Mouse (Mus musculus) kidney, postnatal 0 days (tissue): ENCODE measurements around the gene Pds5b. TPM values are rescaled to one million over a fixed set of nuclear protein-coding genes. Genes with fewer than 3 reads are reported as not detected.
A peak's percentile ranks its signal among the peaks of the same experiment; 100 is the strongest.
"Not testable (repeated sequence)": the region's sequence is repeated elsewhere in the genome, so short reads cannot be mapped to it uniquely, and the experiment has no call there.

Source experiments
- ATAC-seq: fragments of 200-750 bp; cut with Nextera tagmentation; replicated peaks from 2 replicates; pipeline ENCODE4 v1.8.0; 2017; ENCODE audit warnings: low read depth, moderate number of reproducible peaks, moderate TSS enrichment, moderate library complexity; ENCODE audit not compliant: low FRiP score
- DNase-seq: peaks from one replicate; pipeline ENCODE4 v3.0.0-alpha.2; 2016; ENCODE audit warnings: low spot score
- H3K27ac ChIP-seq: fragments of 300-500 bp; sonication (generic); 2 replicates; pipeline ENCODE4 v1.5.1; 2014; ENCODE audit warnings: mild to moderate bottlenecking
- H3K27me3 ChIP-seq: fragments of 300-500 bp; sonication (generic); 2 replicates; pipeline ENCODE4 v1.6.1; 2014; ENCODE audit warnings: low read length, mixed read lengths; ENCODE audit not compliant: insufficient read depth
- H3K36me3 ChIP-seq: fragments of 300-500 bp; sonication (generic); 2 replicates; pipeline ENCODE4 v1.6.1; 2014; ENCODE audit warnings: low read length, mixed read lengths; ENCODE audit not compliant: insufficient read depth
- H3K4me1 ChIP-seq: fragments of 300-500 bp; sonication (generic); replicated peaks from 2 replicates; pipeline ENCODE4 v1.6.1; 2014; ENCODE audit warnings: antibody characterized with exemption, low read length, mixed read lengths; ENCODE audit not compliant: insufficient read depth
- H3K4me2 ChIP-seq: fragments of 300-500 bp; sonication (generic); 2 replicates; pipeline ENCODE4 v1.6.1; 2014; ENCODE audit warnings: mild to moderate bottlenecking, low read length, moderate library complexity, mixed read lengths
- H3K4me3 ChIP-seq: fragments of 300-500 bp; sonication (generic); replicated peaks from 2 replicates; pipeline ENCODE4 v1.5.1; 2014; ENCODE audit warnings: low read depth, low read length
- H3K9ac ChIP-seq: fragments of 300-500 bp; sonication (generic); 2 replicates; pipeline ENCODE4 v1.6.1; 2014; ENCODE audit warnings: low read depth, low read length
- H3K9me3 ChIP-seq: fragments of 300-500 bp; sonication (generic); replicated peaks from 2 replicates; pipeline ENCODE4 v1.6.1; 2016; ENCODE audit warnings: low read length, inconsistent platforms, mixed read lengths
- CTCF ChIP-seq: IDR thresholded peaks from 2 replicates; pipeline ENCODE4 v1.5.1; 2016; ENCODE audit warnings: antibody characterized with exemption, low read depth, mild to moderate bottlenecking, moderate library complexity
- WGBS: fragments of 180-500 bp; shearing (Covaris S2); extraction: QIAGEN DNeasy Blood & Tissue Kit; methylation state at CpG from one replicate; pipeline ENCODE4 v1.1.7; 2014; 5-methylcytosine and 5-hydroxymethylcytosine counted together
- polyA plus RNA-seq: library from polyadenylated mRNA; unstranded; fragments of >200 nt; fragmentation: Nextera tagmentation; extraction: Ambion mirVana; gene quantifications from 2 replicates; pipeline ENCODE4 v1.2.1, GENCODE M21; 2015

Pds5b gene
- polyA plus RNA-seq, 1 experiment from 2014 or later: 20.1 TPM

DNA sequence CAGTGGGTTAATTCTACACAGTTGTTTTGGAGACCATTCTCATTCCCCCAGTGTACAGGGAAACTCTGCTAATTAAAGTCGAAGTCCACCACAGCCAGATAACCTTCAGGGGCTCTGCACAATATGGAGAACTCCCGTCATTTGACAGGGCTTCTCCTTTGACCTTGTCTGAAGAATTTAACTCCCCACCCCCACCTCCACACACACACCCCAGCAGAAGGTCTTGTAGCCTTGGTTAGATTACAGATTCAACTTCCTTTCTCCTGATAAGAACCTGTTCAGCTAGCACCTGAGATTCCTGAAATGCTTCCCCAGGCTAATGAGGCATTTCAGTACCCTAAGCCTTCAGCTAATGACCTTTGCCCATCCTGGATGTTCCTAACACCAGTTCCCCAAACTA lies 177.3 kb downstream of the Pds5b start:
- H3K4me3 ChIP-seq: no peak overlapping the region
- no peak overlapping the region for H3K4me2 ChIP-seq
- DNase-seq (no peak), ATAC-seq (no peak)
- no peaks in the 10 kb centered on the region for H3K4me1 ChIP-seq
- H3K27ac ChIP-seq: no peak overlapping the region
- no peak overlapping the region for H3K9ac ChIP-seq
- no peaks in the 10 kb centered on the region for H3K36me3 ChIP-seq
- no peaks in the 10 kb centered on the region for H3K27me3 ChIP-seq
- whole genome bisulfite sequencing: 29% methylated on average over 2 of the region's 2 CpGs
- no peaks in the 10 kb centered on the region for H3K9me3 ChIP-seq
- no peak for TF ChIP-seq CTCF

DNA sequence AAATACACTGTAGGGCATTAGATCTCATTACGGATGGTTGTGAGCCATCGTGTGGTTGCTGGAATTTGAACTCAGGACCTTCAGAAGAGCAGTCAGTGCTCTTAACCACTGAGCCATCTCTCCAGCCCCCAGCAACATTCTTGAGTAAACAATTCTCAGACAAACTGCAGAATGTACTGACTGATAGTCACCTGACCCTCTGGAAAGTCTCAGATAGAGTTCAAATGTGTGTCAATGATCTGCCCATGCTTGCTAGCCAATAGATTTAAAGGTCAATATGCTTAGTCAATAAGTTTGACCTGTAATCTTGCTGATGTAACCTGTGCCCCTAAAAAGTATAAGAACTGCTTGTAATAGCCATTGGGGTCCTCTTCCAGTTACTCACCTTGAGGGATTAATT lies 178.6 kb downstream of the Pds5b start:
- 68% methylated on average over 2 of the region's 2 CpGs for WGBS
- not testable (repeated sequence) for H3K4me3 ChIP-seq, H3K36me3 ChIP-seq, ATAC-seq, H3K9me3 ChIP-seq, H3K9ac ChIP-seq, H3K4me2 ChIP-seq, H3K27ac ChIP-seq, H3K27me3 ChIP-seq, DNase-seq, H3K4me1 ChIP-seq

DNA sequence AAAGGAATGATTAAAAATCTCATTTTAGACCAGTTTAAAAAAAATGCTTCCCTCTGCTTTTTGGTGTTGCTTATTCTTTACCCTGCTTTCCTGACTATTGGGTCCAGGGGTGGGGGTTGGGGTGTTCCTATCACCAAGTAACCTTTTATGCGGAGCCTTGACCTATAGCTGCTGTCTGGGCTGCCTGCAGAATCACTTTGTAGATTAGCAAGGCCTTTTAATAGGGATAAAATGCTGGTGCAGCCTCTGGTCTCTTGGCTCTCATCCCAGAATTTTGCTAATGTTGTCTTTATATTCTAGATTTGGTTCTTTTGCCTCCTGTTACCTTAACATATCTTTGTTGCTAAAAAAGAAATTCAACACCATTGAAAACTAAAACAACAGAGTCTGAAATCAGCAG lies 181.0 kb downstream of the Pds5b start:
- H3K36me3 ChIP-seq: no peaks in the 10 kb centered on the region
- H3K27me3 ChIP-seq: no peaks in the 10 kb centered on the region
- no peak for TF ChIP-seq CTCF
- H3K9ac ChIP-seq: no peak overlapping the region
- H3K4me2 ChIP-seq: no peak overlapping the region
- peak; percentile 34 for DNase-seq
- ATAC-seq: no peak
- no peak overlapping the region for H3K4me3 ChIP-seq
- no peak overlapping the region for H3K27ac ChIP-seq
- H3K4me1 ChIP-seq: no peaks in the 10 kb centered on the region
- 52% methylated on average over 1 of the region's 1 CpGs for WGBS
- H3K9me3 ChIP-seq: no peaks in the 10 kb centered on the region; the same call in 1 of the 2 replicates

DNA sequence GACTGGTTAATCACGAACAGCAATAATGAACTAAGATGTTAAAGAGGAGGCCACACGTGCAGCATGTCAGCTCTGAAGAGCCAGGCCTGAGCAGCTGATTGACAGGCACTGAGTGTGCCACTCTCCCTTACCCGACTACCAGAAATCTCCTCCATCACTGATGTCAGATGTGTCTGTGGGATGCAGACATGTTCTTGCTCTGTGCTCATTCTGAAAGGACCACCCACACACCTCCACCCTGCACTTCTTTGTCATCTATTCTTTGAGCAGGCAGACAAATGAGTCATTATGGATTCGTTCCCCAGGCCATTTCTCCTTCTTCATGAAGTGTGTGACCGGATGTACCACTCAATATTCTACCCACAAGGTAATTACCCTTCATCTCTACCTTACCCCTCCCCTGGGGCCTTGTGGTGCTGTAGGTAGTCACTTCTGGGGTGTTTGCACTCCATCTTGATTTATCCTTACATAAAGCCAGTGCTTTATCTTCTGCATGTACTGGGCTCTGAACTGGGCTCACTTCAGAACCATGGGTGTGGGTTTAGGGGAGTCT lies 186.2 kb downstream of the Pds5b start:
- H3K9ac ChIP-seq: no peak overlapping the region
- no peaks in the 10 kb centered on the region; the same call in 1 of the 2 replicates for H3K9me3 ChIP-seq
- no peaks in the 10 kb centered on the region for H3K36me3 ChIP-seq
- ATAC-seq (no peak), DNase-seq (no peak)
- H3K4me1 ChIP-seq: no peaks in the 10 kb centered on the region
- no peak for TF ChIP-seq CTCF
- no peaks in the 10 kb centered on the region for H3K27me3 ChIP-seq
- WGBS: 48% methylated on average over 5 of the region's 5 CpGs
- H3K27ac ChIP-seq: no peak overlapping the region
- no peak overlapping the region for H3K4me2 ChIP-seq
- H3K4me3 ChIP-seq: no peak overlapping the region

Other genes starting within 250 kb of the Pds5b start
- not detected in 2 replicates for gene Zar1l, start 155.6 kb upstream of the Pds5b start, polyA plus RNA-seq
- gene Brca2, start 151.1 kb upstream of the Pds5b start, polyA plus RNA-seq: 12.7 and 13.6 TPM in 2 replicates
- 6.9 and 8.6 TPM in 2 replicates for gene N4bp2l1, start 76.6 kb upstream of the Pds5b start, polyA plus RNA-seq
- gene N4bp2l2, start 7.6 kb upstream of the Pds5b start, polyA plus RNA-seq: 40.9 and 45.1 TPM in 2 replicates